ENCODE assay signal across 9 mouse cellular contexts in genomic region chr13:101764111-101764510, GRCm38 (mm10). TPM values are rescaled to one million over a fixed set of nuclear protein-coding genes. Genes with fewer than 3 reads are reported as not detected.
A peak's percentile ranks its signal among the peaks of the same experiment; 100 is the strongest.
DNase-seq lines count a peak whose midpoint lies in the region; ATAC-seq and TF ChIP-seq lines count a peak whose summit lies in the region.
"Had no signal": no experiment of that assay in that cellular context is flagged by ENCODE, and none has a peak within 500 bp of the region (broad histone marks: within the 10 kb centered on the region; RNA-seq: fewer than 3 reads in every experiment).

No protein-coding gene starts in this region.

- H3K27me3 ChIP-seq in neural tube, embryonic 15.5 days (replicated peaks): no peaks in the 10 kb centered on the region

- ATAC-seq in neural tube, embryonic 15.5 days (ENCODE audit: low FRiP score): no peak

- no peaks in the 10 kb centered on the region for H3K36me3 ChIP-seq in neural tube, embryonic 15.5 days

- no peak for TF ChIP-seq CTCF in lung, adult 2 months (IDR thresholded peaks at IDR 0.05; ENCODE audit: insufficient read depth, low read length)

- no peak for TF ChIP-seq POLR2A in lung, adult 2 months (IDR thresholded peaks at IDR 0.05; ENCODE audit: borderline replicate concordance, extremely low read depth, low read depth, low read length)

- H3K27ac ChIP-seq in neural tube, embryonic 15.5 days (replicated peaks): no peak overlapping the region

- peak overlapping the region; percentile 37 for H3K4me2 ChIP-seq in neural tube, embryonic 15.5 days

- no peaks in the 10 kb centered on the region for H3K9me3 ChIP-seq in neural tube, embryonic 15.5 days (replicated peaks)

- 48% methylated on average over 5 of the region's 5 CpGs for WGBS in lung, adult 2 months
- WGBS in neural tube, embryonic 15.5 days: 50% methylated on average over 5 of the region's 5 CpGs

- H3K9ac ChIP-seq in neural tube, embryonic 15.5 days (replicated peaks): no peak overlapping the region

- peak overlapping the region; percentile 20 for H3K4me3 ChIP-seq in lung, adult 2 months (replicated peaks; ENCODE audit: extremely low read depth, low read depth, low read length)
- peak overlapping the region; percentile 1 for H3K4me3 ChIP-seq in neural tube, embryonic 15.5 days (replicated peaks)

- peaks cover 40% of the 10 kb centered on the region for H3K4me1 ChIP-seq in lung, adult 2 months (ENCODE audit: control insufficient read depth, insufficient read depth, low read length)
- peaks cover 71% of the 10 kb centered on the region for H3K4me1 ChIP-seq in neural tube, embryonic 15.5 days

- DNase-seq in adrenal gland, postnatal 10 days: peak; percentile 41
- no peak for DNase-seq in adrenal gland, postnatal 4 days (ENCODE audit: low spot score in 2 of 2)
- no peak for DNase-seq in lung, adult 2 months
- DNase-seq in lung, postnatal 10 days: no peak
- peak; percentile 71 for DNase-seq in kidney, postnatal 10 days
- no peak for DNase-seq in layer of hippocampus, postnatal 25 days (ENCODE audit: extremely low spot score in 1 of 2, low spot score in 1 of 2)
- no peak for DNase-seq in frontal cortex, postnatal 10 days (ENCODE audit: low spot score in 2 of 2)
- DNase-seq: cerebellum, adult 18-20 months had no signal

RNA-seq across cellular contexts. Expression of gene Pik3r1, which starts 3.9 kb away (rescaled TPM):
- 10 to 100 TPM; 82.7 to 83.1 TPM for total RNA-seq in adrenal gland, postnatal 10 days (2021)
- 100 to 1,000 TPM; 122 to 130 TPM for total RNA-seq in adrenal gland, postnatal 4 days (2021)
- polyA plus RNA-seq in lung, adult 2 months (2012; rRNA removed): 15.6 and 25.9 TPM in 2 replicates
- polyA plus RNA-seq in neural tube, embryonic 15.5 days (2015; fragmentation: Nextera tagmentation; extraction: Ambion mirVana): 63.0 and 65.5 TPM in 2 replicates
- total RNA-seq in layer of hippocampus, postnatal 25 days (2021): 10 to 100 TPM; 83.9 to 85.4 TPM

Comparison
In these comparisons a context has a peak if more than half of its experiments do, and no peak if none do; other contexts are left out.
1. DNase-seq: peak in adrenal gland, postnatal 10 days (single experiment) and kidney, postnatal 10 days (single experiment); none in adrenal gland, postnatal 4 days (0 of 2), lung, adult 2 months (single experiment), lung, postnatal 10 days (single experiment), layer of hippocampus, postnatal 25 days (0 of 2) and frontal cortex, postnatal 10 days (0 of 2).